Mouse (Mus musculus): ENCODE results near the gene Gm20388.
"Not testable (repeated sequence)": the region's sequence is repeated elsewhere in the genome, so short reads cannot be mapped to it uniquely, and the experiment has no call there.

Gm20388 gene

GRCm38 (mm10) chr8:122566766-122567165 lies 2656.1 kb downstream of the Gm20388 start:
- DNase-seq (ENCODE audit: inconsistent ontology term), result peak; percentile 79

- peak; percentile 98 for DNase-seq (ENCODE audit: inconsistent ontology term)
Observed at GRCm38 (mm10) chr8:122567361-122568108, 2656.9 kb downstream of the Gm20388 start, which contains the start of gene Cdt1. TSS of gene Cdt1 (plus strand) at chr8:122568015.

GRCm38 (mm10) chr8:122568109-122568504 lies 2657.5 kb downstream of the Gm20388 start:
- DNase-seq (ENCODE audit: inconsistent ontology term), result no peak

- no peak for DNase-seq (ENCODE audit: inconsistent ontology term)
Observed at GRCm38 (mm10) chr8:122568881-122569309, 2658.3 kb downstream of the Gm20388 start.

GRCm38 (mm10) chr8:122569329-122569728 lies 2658.7 kb downstream of the Gm20388 start:
- DNase-seq (ENCODE audit: inconsistent ontology term), result no peak

- no peak for DNase-seq (ENCODE audit: inconsistent ontology term)
Observed at GRCm38 (mm10) chr8:122569996-122570395, 2659.4 kb downstream of the Gm20388 start.

GRCm38 (mm10) chr8:122571153-122571552 lies 2660.5 kb downstream of the Gm20388 start:
- DNase-seq (ENCODE audit: inconsistent ontology term), result no peak

GRCm38 (mm10) chr8:122571750-122572267 lies 2661.2 kb downstream of the Gm20388 start:
- no peak for DNase-seq (ENCODE audit: inconsistent ontology term)

- no peak for DNase-seq (ENCODE audit: inconsistent ontology term)
Observed at GRCm38 (mm10) chr8:122572751-122573150, 2662.1 kb downstream of the Gm20388 start.

GRCm38 (mm10) chr8:122573176-122573575 lies 2662.5 kb downstream of the Gm20388 start:
- not testable (repeated sequence) for DNase-seq (ENCODE audit: inconsistent ontology term)

- DNase-seq (ENCODE audit: inconsistent ontology term), result no peak
Observed at GRCm38 (mm10) chr8:122573577-122573976, 2662.9 kb downstream of the Gm20388 start.

- no peak for DNase-seq (ENCODE audit: inconsistent ontology term)
Observed at GRCm38 (mm10) chr8:122574264-122574663, 2663.6 kb downstream of the Gm20388 start.

- DNase-seq (ENCODE audit: inconsistent ontology term), result no peak
Observed at GRCm38 (mm10) chr8:122574667-122575251, 2664.1 kb downstream of the Gm20388 start.

GRCm38 (mm10) chr8:122575286-122575685 lies 2664.6 kb downstream of the Gm20388 start:
- no peak for DNase-seq (ENCODE audit: inconsistent ontology term)

- DNase-seq (ENCODE audit: inconsistent ontology term), result peak; percentile 25
Observed at GRCm38 (mm10) chr8:122575735-122576647, 2665.3 kb downstream of the Gm20388 start.

GRCm38 (mm10) chr8:122576648-122577022 lies 2666.0 kb downstream of the Gm20388 start, which contains the start of gene Aprt:
TSS of gene Aprt (minus strand) at chr8:122576909.
- peak; percentile 96 for DNase-seq (ENCODE audit: inconsistent ontology term)

- DNase-seq (ENCODE audit: inconsistent ontology term), result no peak
Observed at GRCm38 (mm10) chr8:122577116-122577515, 2666.5 kb downstream of the Gm20388 start.

GRCm38 (mm10) chr8:122579196-122579595 lies 2668.6 kb downstream of the Gm20388 start:
- DNase-seq (ENCODE audit: inconsistent ontology term), result peak; percentile 41

GRCm38 (mm10) chr8:122580926-122581325 lies 2670.3 kb downstream of the Gm20388 start:
- DNase-seq (ENCODE audit: inconsistent ontology term), result no peak

GRCm38 (mm10) chr8:122584981-122585380 lies 2674.3 kb downstream of the Gm20388 start:
- DNase-seq (ENCODE audit: inconsistent ontology term), result no peak

GRCm38 (mm10) chr8:122585411-122585891 lies 2674.8 kb downstream of the Gm20388 start:
- peak; percentile 44 for DNase-seq (ENCODE audit: inconsistent ontology term)

GRCm38 (mm10) chr8:122586171-122586570 lies 2675.5 kb downstream of the Gm20388 start:
- peak; percentile 83 for DNase-seq (ENCODE audit: inconsistent ontology term)

Data from Muller cell, postnatal 12 days (primary cell).